Mouse (Mus musculus) kidney, adult 18-20 months (tissue): Measurements from ENCODE around the gene Acpp.
"Not testable (repeated sequence)": the region's sequence is repeated elsewhere in the genome, so short reads cannot be mapped to it uniquely, and the experiment has no call there.

Experiments
- DNase-seq: peaks from one replicate; pipeline ENCODE4 v3.0.0; 2021

Gene Acpp

DNA sequence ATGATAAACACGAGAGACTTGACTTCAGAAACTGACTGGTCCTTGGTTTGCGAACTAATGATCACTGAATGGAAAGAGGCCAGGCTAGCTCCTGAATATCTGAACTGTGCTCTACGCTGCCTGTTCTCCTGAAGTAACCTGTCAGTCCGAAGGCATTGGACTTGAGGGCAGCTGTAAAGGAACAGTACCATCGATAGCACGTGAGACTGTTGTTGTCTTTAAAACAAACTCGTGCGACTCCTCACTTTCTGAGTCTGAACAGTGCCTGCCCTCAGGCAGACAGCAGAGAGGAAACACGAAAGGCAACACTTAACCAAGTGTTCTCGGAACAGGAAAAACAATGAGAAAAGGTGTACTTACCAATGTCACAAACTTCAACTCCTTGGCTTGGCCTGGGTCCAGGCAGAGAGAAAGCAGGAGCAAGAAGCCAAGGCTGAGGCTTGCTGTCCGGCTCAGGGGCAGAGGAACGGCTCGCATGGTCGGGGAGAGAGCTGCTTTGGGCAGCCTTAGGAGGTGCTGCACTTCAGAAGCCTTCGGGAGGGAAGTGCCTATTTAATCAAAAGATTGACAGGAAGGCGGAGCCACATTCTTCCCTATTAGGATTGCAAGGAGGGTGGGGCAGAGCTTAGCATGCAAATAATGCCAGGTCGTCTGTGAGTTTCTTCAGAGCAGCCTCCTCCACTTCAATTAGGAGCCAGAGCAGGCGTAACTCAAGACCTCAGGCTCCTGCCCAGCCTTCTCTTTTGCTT, at the start of gene Acpp:
Gene Acpp, minus strand, starts transcription at position 566 of the 749 bp plus-strand sequence.
- DNase-seq = peak; percentile 46

DNA sequence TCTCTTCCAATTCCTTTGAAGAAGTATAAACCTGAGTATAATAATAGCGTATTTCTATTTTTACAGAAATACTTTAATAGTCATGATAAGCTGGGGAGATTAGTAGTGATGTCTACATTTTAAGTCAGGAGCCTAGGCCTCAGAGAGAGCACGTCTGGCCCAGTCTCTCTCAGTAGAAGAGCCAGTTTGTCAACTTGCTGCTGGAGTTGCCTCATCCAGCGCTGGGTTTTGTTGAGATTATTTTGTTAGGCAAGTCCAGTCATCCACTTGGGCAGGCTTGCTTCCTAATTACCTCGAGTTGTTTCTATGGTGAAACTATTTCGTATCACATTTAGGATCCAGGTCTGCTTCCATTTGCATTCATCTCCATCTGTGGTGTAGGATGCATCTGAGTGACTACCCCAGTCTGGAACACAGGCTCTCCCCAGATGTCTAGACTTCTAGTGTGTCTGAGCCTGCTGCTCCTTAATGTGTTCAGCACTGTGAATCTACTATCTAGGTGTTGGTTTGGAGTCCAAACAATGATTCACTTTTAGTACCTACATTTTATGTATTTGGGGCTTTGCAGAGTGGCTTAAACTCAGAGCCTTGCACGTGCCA, 45.1 kb upstream of the Acpp start:
- DNase-seq = no peak

DNA sequence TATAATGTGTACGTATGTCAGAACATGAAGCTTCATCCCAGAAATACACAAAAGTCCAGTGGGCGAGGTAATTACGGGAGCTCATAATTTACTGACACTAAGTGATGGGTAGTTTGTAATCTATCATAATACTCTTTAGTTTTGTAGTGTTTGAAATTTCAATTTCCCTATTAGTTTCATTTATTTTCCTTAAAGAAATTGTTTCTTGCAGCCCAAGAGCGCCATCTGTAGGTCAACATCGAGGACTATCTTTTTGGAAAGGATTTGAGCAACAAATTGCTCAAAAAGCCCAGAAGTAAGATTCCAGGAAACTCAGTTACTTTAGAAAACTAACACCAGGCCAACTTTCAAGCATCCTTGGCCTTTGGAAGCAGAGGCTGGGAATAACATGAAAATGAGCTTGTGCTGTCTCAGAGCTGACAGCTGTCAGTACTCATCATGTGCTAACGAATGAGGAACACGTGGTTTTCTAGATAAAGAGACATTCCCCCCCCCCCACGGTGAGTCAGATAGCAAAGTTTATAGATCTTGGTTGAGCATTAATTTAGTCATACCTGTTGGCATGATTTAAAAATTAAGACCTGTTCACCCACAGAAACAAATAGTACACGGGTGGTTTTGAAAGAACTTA, 42.1 kb upstream of the Acpp start:
- DNase-seq = peak; percentile 14

DNA sequence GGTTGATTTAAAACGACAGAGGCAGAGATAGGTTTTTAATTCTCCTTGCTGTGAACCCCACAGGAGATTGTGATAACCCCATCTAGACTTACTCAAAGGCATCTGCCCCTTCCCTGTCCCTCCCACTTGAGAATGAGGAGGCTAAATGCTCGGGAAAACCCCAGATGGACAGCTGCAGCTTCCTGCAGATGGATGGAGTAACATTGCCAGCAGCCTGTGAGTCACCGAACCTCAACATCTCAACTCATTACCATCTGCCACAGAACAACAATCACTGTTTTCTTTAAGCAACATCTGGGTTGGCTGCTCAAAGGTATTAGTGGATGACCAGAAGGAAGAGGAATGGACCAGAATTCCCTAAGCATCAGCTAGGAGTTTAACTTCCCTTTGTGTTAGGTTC, 38.0 kb upstream of the Acpp start:
- no peak for DNase-seq

DNA sequence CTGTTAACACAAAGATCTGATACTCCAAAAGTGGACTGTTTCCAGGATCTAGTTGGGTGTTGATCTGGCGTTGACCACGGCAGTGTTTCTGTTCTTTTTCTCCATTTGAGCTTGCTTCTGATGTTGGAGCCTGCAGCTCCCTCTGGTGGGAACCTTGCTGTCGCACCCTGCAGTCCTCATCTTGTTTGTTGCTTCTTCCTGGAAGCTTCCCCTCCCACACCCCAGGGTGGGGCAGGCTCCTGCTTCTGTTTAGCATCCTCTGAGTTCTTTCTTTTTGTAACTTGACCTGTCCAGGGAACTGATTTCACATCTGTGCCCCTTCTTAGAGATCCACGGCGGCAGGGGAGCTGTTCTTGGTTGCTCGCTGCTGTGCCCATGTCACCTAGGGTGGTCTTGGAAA, 35.7 kb upstream of the Acpp start:
- DNase-seq = peak; percentile 69

DNA sequence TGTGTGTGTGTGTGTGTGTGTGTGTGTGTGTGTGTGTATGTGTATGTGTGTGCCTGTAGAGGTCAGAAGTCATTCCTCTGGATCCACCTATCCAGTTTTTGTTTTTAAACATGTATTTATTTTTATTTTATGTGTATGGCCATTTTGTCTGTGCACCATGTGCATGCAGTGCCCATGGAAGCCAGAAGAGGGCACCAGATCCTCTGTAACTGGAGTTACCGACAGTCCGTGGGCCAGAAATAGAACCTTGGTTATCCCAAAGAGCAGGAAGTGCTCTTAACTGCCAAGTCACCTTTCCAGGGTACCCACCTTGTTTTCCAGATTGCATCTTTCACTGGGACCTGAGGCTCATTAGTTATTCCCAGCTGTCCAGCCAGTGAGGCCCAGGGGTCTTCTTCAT, 29.4 kb upstream of the Acpp start:
- DNase-seq = no peak

DNA sequence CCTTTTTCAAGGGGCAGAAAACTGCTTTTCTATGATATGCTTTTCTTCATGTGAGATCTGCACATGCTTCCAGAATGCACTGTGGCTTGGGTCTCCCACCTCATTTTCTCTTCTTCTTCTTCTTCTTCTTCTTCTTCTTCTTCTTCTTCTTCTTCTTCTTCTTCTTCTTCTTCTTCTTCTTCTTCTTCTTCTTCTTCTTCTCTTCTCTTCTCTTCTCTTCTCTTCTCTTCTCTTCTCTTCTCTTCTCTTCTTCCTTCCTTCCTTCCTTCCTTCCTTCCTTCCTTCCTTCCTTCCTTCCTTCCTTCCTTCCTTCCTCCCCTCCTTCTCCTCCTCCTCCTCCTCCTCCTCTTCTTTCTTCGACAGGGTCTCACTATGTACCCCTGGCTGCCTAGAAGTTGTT, 24.4 kb upstream of the Acpp start:
- not testable (repeated sequence) for DNase-seq

DNA sequence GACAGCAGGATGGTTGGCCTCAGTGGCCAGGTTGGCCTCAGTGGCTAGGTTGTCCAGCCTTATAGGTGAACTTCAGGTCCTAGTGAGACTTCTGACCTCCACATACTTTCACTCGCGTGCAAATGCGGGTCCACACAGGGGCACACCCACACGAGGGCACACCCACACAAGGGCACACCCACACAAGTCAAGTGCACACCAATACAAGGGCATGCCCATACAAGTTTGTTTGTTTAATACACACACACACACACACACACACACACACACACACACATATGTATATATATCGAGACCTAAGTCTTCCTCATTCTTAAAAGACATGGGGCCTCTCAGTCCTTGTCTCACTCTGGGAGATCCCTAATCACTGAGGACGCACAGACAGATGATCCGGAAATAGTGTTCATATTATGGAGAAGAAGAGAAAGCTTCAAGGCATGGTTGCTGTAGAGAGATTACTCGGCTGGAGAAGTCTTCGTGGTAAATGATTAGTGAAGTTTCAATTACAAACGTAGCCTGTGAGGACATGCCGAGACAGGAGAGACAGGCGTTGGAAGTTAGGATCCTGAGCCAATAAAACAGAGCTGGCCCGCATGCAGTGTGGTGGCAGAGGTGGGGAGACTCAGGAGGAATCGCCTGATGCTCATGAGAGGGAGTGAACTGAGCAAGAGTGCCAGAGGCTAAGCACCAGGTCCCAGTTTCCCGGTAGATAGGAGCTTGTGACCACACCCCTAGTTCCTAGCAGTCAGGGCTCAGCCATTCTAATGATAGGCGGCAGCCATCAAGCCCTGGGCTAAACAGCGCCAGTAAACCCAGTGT, 23.7 kb upstream of the Acpp start:
- DNase-seq = peak; percentile 33

DNA sequence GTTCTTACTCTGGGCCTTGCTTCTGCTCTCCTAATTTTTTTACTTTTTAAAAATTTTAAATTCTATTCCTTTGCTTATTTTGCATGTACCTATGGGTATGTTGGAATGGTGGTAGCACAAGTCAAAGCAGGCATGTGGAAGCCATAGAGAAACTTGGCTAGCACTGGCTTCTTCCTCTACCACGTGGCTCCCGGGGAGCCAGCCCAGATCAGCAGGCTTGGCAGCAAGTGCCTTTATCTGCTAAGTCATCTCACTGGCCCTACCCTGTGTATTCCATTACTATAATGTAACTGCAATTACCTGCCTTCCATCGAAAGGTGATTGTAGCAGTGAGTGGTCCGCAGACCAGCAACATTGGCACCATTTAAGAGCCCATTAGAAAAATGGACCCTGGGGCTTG, 22.8 kb upstream of the Acpp start:
- peak; percentile 14 for DNase-seq

DNA sequence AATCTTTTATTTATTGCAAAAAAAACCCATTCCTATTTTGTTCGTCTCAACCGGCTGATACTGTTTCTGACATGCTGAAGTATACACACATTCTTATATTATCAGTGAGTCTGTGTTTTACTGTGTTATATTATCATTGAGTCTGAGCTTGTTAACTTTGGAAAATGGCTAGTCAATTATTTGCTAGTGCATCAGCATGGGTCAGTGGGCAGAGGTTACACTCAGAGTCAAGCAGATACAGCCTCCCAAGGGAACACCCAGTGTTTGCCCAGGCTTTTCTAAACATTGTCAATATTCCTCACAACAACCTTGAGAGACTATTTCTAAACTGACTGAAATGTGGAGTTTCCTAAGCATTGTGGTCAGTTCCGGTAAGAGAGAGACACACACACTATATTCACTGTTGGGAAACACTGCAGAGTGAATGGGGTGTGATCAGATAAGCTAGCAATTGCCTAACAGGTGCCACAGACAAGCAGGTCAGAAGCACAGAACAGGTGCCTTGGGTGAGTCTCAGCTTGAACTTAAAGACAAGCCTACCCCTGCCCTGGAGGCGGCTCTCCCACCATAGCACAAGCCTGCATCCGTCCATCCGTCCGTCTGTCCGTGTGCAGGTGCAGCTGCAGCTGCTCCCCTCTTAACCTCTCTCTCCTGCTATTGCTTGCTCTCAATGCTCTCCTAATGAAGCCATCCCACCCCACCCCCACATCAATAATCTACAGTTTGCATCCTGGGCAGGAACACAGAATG, 18.1 kb upstream of the Acpp start:
- peak; percentile 26 for DNase-seq

DNA sequence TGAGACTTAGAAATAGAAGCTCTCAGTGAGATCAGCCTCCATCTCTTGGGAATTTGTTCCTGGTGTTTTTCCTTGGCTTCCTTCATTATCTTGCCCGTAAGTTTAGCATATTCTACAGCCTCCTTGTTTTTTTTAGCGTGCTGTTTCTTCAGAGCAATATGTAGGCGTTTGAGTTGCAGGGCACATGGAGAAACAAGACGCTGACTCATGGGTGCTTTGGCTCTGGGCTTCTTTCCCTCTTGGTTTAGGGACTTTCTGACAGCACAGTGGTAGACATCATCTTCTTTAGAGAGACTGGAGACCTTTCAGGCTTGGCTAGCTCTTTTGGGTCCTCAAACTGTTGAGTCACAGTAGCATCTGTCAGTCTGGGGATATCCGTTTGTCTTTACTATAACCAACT, 6.6 kb upstream of the Acpp start:
- no peak for DNase-seq

DNA sequence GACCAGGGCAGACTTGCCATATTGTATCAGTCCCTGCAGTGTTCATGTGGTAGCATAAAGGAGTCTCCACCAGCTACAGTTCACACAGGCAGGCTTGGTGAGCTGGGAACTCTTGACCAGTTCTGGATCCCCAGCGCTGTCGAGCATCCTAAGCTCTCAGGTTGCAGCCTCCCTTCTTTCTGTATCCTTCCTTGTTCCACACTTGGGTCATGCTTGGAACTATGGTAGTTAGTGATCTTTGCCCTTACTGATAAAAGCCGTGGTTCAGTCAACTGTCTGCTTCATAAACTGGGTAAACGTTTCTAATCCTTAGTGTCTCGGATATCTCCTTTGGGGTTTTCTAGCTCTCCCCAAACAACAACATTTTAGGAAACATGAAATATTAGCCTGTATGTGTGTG, 1.9 kb upstream of the Acpp start:
- DNase-seq = no peak

DNA sequence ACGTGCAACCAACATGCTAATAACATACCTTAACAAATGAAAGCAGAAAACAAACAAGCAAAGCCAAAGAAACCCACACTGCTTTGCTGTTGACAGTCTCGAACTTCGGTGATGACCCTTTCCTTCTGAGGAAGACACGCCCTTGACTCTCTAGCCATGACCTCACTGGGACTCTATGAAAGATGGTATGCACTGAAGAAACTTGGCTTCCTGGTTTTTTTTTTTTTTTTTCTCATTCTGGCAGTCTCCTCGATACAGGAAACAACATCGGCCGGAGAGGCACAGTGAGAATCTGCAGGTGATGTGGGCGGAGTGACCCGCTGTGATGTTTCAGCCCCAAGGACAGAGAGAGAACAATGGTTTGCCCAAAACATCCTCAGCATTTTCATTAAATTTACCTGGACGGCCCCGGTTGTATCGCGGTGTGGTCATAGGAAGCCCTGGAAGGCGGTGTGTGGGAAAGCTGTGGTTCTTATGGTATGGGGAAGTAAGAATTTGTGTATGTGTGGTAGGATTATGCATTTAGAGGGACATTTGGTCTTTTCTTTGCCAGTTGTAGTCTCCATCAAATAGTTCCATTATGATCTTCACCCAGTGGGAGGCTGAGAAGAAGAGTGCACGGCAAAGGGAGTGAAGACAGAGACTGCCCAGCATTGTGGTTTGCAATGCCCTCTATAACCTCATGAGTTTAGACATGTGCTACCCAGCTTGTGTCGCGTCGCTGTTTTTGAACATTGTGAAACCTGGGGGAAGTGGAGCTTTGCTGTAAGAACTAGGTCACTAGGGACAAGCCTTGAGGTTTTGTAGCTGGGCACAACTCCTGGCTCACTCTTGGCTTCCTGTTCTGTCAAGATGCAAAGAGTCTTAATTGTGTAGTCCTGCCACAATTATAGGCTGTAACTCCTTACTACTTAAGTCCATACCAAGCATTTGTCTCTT, 1.2 kb upstream of the Acpp start:
- no peak for DNase-seq

DNA sequence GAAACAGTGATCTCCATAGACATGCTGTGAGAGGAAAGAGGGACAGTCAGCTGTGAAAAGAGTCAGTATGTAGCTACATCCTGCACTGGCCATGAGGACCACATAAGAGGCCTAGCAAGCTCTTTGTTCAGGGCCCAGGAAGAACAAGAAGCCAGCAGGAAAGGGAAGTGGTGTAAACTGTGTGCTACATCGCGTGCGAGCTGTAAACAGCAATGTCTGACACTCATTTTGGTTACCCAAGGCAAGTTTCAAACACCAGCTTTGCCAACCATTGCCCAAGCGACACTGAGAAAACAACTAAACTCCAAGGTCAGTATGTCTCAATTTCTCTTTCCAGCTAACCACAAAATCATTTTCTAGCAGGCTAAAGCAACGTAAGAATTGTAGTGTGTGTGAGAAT, 6.2 kb downstream of the Acpp start:
- no peak for DNase-seq

DNA sequence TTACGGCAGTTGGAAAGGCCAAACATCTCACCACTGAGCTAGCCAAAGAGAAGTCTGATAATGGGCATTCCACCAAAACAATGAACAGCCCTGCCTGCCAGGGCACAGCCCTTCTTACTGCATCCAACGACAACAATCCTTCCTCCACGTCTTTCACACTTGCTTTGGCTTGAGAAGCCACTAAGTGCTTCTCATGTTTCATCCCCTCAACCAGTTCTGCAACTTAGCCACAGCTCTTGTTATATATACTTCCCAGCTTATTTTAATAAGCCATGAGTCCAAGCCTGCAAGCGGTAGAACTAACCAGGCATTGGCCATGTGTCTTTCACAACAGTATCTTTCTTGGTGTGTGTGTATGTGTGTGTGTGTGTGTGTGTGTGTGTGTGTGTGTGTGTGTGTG, 8.9 kb downstream of the Acpp start:
- DNase-seq = no peak

DNA sequence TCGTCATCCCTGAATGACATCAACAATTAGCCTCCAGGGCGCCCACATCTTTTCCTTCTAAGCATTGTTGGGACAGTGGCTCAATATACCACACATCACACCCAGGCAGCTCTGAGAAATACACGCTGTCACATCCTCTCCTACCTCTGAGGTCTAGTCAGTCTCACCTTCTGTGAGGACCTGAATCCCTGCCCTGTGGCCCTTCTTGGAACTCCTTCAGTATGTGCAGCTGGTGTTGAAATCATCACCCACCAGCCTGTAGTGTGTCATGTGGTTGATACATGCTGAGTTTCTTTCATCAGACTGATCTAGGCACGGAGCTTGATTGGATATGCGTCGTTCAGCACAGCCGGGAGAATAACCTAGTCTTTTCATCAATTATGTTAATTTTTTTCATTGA, 16.0 kb downstream of the Acpp start:
- no peak for DNase-seq

DNA sequence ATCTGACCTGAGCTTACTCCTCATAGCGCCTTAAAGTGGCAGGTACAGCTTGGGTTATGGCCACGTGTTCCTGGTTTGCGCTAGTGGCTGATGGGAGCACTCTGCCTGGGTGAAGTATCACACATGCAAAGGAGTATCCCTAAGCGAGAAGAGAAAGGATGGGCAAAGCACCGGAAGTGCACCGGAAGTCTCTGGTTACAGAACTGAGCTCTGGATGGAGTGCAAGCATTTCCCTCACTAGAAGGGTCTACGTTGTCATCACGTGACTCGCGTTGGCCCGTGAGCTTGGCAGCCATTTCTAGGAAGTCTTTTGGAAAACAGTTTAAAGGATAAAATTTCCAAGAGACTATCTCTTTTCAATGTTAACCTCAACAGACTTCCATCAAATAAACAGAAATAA, 21.2 kb downstream of the Acpp start:
- no peak for DNase-seq

DNA sequence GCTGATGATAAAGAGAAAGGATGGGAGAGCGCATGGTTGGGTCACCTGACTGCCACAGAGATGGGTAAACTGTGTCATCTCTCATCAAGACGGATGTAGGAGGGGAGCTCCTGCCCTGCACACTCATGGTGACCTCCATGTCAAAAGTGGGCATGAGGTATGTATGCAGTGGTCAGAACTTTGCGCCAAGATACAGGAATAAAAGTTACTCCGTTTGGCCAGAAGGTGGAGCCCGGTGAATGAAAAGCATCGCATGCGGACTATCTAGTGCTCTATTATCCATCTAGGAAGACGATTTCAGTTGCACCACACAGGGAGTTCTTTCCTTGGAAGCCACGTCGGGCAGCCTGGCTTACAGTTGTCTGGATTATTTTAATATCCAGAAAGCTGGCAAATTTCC, 22.0 kb downstream of the Acpp start:
- peak; percentile 43 for DNase-seq

DNA sequence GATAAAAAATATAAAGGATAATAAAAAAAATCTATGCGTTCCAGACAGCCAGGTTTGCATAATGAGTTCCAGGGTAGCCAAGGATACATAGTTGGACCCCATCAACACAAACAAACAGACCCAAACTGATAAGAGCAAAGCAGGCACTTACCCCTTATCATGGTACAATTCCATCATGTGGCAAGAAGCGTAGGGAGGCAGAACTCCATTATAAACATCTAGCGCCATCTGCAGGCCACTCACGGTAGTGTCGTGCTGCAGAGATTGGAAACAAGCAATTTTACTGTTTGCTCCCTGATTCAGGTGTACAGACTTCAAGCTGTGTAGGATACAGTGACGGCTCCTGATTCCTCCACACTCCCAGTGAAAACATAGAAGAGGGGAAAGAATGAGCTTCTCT, 30.8 kb downstream of the Acpp start:
- DNase-seq = peak; percentile 82

DNA sequence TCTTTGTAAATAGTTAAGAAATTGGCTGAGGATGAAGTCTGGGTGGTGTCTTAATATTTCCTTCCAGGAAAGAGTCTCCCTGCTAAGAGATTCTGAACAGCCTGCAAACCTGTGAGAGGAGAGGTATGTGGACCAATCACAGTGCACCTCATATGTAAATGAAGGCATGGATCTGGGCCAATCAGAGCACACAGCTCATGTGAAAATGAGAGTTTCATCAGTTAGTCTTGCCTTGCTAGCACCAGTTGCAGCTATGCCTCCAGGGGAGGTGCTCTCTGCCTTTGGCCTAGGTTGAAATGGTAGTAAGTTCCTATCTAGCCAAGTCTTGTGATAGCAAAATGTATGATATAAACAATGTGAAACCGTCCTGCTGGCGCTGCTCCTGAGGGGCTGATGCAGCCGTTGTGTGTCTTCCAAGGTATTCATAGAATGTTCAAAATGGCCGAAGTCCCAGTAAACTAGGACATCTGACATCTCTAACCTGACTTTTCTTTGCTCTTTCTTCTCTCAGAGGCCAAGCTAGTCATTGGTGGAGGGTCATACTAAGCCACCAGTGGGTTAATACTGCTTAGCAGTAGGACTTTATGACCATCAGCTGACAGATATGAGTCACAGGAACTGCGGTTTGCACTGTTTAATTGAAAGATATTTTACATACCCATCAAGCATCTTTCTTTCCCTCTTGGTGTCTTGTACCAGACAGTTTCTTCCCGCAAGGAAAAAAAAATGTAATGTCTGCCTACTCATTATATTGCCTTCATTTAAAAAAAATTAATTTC, 32.0 kb downstream of the Acpp start:
- DNase-seq = peak; percentile 13

DNA sequence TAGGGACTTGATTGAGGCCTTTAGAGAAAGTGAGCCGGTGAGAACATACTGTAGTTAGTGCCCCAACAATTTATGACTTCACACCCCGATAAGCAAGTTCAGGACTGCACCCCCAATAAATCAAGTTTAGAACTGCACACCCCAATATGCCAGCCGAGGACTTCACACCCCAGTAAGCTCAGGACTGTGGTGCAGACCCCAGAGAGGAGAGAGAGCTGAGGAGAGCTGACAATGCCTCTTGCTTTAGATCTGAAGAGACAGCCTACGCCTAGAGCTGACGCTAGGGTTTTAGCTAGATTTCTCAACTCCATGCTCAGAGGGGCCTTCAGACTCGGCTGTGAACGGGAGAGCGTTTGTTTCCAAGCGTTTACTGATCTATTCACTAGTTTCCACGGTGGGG, 32.7 kb downstream of the Acpp start:
- peak; percentile 16 for DNase-seq
